Mouse (Mus musculus) CD4-positive, CD25-positive, alpha-beta regulatory T cell, adult 2 months (primary cell): ENCODE results near the gene Rimbp2.
"Not testable (repeated sequence)": the region's sequence is repeated elsewhere in the genome, so short reads cannot be mapped to it uniquely, and the experiment has no call there.

Experiments used
- DNase-seq: peaks from one replicate; pipeline ENCODE4 v3.0.0-alpha.2; 2012; ENCODE audit warnings: low read depth, low spot score

The Rimbp2 gene

DNA sequence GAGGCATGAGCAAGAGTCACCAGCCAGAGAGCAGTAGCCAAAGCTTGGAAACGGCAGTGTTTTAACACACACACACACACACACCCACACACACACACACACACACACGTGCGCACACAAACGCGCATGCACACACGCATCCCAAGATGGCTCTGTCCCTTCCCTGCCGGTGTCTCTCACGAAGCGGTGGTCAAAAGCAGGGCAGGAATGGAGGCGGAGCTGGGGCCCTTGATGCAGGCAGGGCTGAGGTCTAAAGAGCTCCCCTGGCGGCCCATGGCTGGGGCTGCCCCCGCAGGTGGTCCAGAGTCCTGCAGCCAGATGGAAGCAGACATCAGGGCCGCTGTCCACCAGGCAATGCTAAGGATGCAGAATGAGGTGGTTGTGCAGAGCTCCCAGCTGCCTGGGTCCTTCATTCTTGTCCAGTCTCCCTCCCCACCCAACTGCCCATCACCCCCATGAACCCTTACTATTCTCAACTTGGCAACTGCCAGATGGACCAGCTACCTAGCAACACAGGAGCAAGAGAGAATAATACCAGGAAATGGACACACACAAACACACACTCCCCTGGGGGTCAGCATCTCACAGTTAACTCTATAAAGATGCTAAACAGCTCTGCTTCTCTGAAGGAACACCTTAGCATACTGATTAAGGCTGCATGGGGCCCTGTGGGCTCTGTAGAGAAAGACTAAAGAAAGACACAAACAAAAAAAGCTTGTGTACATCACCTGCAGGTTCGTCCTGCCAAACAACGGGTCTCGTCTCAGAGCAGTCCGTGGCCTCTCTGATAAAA is at the start of gene Rimbp2:
Rimbp2 (minus strand) TSS at position 209 of the 793 bp plus-strand sequence.
- DNase-seq: no peak

DNA sequence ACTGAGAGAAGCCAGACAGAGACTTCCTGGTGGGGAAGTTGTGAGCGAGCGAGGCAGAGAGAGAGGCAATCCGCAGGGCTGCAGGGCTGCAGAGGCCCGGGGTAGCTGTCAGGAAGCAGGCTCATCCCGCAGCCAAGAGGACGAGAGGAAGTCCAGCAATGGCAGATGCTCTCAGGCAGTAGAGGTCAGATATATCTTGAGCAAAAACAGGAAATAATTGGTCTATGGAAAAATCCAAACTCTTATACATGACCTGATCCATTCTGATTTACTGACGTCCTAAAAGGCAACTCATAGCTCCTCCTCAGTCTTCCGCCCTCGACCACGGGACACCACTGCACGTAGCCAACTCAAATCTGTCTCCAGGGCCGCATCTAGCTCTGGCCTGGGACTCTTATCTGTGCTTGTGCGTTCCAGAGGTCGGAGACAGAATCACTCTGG is 49.3 kb upstream of the Rimbp2 start:
- no peak for DNase-seq

- DNase-seq: no peak
Measured at GRCm38 (mm10) chr5:129000706-129001468, 47.6 kb upstream of the Rimbp2 start.

DNA sequence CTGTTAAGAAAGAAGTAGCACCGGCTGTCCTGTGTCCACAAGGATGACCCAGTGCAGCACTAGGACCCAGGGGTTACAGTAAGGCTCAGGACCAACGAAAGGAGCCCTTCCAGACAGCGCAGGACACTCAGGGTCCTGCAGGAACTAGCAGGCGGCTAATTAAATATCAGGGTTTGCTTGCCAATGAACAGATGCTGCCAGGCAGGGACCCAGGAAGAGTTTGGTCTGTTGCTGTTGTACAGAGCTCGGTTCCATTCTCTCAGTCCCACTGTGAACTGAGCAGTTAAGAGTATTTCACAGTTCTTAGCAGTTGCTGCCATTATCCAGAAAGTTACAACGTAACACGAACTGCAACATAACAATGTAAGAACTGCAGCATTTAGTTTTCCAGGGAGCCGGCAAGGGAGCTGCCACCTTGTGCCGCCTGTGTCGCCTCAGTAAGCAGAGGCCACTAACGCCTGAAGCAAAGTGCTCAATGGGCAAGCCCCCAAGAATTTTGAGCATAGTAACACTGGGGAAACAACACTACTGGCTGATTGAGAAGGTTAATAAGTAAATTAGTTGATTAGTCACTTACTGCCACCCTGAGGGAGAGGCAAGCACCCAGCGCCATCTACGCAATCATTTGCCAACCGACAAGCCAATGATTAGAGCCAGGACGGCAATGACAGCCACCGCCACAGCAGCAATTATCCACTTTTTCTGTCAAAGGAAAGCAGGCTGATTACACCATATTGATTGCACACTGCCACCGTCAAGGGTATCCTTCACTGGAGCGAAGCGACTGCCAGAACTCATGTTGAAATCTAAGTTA is 34.1 kb upstream of the Rimbp2 start:
- no peak for DNase-seq

DNA sequence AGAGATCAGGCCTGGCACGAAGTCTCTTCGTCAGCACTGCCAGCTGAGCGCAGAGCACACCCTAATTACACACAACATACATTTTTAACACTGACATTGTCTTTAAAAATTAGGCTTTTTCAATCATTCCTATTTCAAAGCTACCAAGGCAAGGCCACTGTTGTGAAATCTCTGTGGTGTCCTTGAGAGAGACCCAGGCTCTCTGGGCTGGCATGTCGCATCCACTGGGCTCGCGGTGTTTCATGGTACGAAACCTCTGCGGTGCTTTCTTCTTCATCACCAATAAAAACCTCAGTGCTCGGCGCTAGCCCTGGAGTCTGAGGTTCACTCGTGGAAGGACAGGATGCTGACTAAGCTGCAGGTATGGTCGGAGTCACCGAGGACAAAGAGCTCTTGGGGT is 32.7 kb upstream of the Rimbp2 start:
- no peak for DNase-seq

GRCm38 (mm10) chr5:128984536-128984935 is 31.2 kb upstream of the Rimbp2 start:
- no peak for DNase-seq

DNA sequence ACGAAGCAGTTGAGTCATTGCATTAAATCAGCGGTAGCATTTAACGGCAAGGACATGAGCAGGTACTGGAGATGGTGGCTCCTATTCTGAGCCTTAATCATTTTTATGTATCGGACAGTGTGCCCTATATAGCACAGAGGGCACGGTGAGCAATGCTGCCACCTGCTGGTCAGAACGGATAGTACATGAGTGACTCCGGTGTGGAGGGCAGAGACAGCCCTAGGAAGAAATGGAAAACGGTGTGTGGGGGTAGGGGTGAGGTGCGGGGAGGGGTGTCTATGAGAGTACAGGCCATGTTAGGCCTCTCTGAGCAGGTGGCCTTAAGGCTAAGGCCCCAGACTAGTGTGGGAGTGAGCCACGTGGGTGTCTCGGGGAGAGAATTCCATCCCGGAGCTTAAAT is 28.3 kb upstream of the Rimbp2 start:
- DNase-seq: peak; percentile 85

- DNase-seq: no peak
Measured at GRCm38 (mm10) chr5:128980857-128981256, 27.6 kb upstream of the Rimbp2 start.

- DNase-seq: no peak
Measured at GRCm38 (mm10) chr5:128978957-128979356, 25.7 kb upstream of the Rimbp2 start.

- DNase-seq: not testable (repeated sequence)
Measured at GRCm38 (mm10) chr5:128977466-128977865, 24.2 kb upstream of the Rimbp2 start.

DNA sequence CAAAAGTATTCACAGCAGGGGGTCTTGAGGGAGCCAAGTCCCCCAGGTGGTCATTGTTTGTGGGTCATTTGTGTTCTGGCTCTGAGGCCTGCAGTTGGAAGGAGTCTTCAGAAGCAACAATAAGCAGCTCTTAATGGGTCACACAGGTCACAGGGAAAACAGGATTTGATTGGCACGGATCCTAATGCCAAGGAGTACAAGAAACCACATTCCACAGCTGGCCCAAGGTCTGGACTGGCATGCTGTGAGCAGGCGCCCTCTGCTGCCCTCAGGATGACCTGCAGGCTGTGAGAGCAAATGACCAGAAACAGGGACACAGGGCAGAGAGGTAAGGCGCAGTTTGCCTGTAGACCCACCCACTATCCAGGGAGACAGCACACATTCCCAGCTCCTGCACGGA is 23.0 kb upstream of the Rimbp2 start:
- DNase-seq: peak; percentile 16

DNA sequence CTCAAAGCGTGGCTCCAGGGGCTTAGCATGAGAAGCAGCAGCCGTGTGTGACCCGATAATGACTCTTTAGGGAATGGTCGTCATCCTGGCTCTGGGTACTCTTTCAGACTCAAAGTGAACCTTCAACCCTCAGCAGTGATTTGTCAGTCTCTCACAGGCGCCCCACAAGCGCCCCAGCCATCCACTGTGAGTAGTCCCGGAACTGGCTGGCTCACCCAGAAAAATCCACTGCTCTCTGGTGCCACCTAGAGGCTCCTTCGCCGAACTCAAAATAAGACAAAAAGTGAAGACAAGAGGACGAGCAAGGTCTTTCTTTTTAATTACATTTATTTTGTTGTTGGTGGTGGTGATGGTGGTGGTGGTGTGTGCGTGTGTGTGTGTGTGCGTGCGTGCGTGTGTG is 18.0 kb upstream of the Rimbp2 start:
- peak; percentile 73 for DNase-seq

- DNase-seq: no peak
Measured at GRCm38 (mm10) chr5:128970878-128971277, 17.6 kb upstream of the Rimbp2 start.

- no peak for DNase-seq
Measured at GRCm38 (mm10) chr5:128964353-128964752, 11.1 kb upstream of the Rimbp2 start.

DNA sequence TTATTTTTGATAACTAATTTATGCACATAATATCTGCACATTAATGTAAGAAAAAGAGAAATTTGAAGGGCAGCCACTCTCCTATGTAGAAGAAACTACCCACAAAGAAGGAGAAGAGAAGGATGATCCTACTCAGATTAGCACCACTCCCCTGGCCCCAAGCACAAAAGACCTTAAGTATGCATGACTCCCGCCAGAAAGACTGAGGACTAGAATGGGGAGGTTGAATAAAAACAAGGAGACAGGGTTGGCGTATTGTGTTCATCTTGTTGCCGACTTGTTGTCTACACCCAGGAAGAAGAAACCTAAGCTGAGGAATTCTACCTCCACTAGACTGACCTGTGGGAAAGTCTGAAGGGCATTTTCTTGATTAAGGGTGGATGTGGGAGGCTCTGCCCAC is 5.6 kb upstream of the Rimbp2 start:
- DNase-seq: no peak

DNA sequence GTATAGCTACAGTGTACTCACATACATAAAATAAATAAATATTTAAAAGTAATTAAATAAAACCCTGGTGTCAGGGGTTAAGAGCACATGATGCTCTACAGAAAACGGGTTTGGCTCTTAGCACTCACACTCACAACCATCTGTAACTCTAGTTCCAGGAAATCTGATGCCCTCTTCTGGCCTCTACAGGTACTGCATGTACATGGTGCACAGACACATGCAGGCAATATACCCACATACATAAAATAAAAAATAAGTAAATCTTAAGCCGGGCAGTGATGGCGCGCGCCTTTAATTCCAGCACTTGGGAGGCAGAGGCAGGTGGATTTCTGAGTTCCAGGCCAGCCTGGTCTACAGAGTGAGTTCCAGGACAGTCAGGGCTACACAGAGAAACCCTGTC is 1.1 kb upstream of the Rimbp2 start:
- DNase-seq: peak; percentile 14

GRCm38 (mm10) chr5:128952291-128953195 is 743 bp downstream of the Rimbp2 start:
- DNase-seq: no peak

GRCm38 (mm10) chr5:128951472-128951871 is 1.8 kb downstream of the Rimbp2 start:
- DNase-seq: no peak

GRCm38 (mm10) chr5:128947093-128947492 is 6.2 kb downstream of the Rimbp2 start:
- DNase-seq: peak; percentile 38

DNA sequence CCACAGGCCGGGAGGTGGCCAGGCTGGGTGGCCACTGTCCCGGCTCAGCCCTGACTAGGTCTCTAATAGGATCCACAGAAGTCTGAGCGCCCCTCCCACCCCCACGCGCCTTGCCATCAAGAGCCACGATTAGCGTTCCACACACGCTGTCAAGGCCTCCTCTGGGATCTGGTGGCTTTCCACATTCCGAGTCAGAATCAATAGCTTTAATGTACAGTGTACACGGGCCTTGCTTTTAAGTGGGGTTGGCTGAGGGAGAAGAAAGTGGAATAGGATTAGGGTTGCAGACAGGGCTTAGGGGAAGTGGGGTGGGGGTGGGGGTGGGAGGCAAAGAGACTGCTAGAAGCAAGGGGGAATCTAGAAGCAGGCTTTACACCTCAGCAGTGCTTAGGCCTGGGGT is 12.8 kb downstream of the Rimbp2 start:
- no peak for DNase-seq

DNA sequence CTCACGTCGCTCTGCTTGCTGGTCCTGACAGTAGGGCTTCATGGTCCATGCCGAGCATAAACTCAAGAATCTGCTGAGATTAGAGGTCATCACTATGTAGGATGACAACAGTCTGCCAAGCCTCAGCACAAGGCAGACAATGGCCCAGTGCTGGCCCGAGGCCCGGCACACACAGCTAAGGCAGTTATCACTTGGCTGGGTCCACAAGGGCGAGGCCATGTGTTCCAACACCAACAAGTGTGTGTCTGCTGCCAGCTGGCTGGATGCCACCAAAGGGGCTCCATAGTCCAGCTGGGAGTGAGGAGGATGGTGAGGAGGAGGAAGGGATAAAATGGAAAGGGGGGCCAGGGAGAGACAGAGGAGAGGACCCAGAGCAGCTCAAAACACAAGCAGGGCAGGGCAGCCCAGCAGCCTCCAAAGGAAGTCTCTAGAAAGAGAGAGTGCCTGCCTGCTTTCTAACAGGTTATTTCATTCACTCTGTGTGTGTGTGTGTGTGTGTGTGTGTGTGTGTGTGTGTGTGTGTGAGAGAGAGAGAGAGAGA is 17.9 kb downstream of the Rimbp2 start:
- DNase-seq: no peak
